Mouse (Mus musculus): Measurements from ENCODE around the gene Sost.

GRCm38 (mm10) chr11:101931978-101932377 lies 34.8 kb downstream of the Sost start:
- no peak for TF ChIP-seq MAFK (IDR thresholded peaks at IDR 0.05; ENCODE audit: insufficient read depth, low read depth, low read length)
- TF ChIP-seq ZC3H11A (IDR thresholded peaks at IDR 0.05; ENCODE audit: borderline replicate concordance, low read depth, low read length) = no peak
